Mouse (Mus musculus) megakaryocyte, embryonic 14.5 days (primary cell): ENCODE data around the gene Ppp1r36.

ENCODE experiments used
- FLI1 ChIP-seq: IDR thresholded peaks from 2 replicates; pipeline ENCODE4 v1.6.1; 2012; ENCODE audit warnings: low read length, inconsistent platforms, mixed read lengths
- GATA1 ChIP-seq: IDR thresholded peaks from 3 replicates; pipeline ENCODE4 v1.6.1; 2012; ENCODE audit warnings: mixed read lengths, low read length, inconsistent platforms, borderline replicate concordance

DNA sequence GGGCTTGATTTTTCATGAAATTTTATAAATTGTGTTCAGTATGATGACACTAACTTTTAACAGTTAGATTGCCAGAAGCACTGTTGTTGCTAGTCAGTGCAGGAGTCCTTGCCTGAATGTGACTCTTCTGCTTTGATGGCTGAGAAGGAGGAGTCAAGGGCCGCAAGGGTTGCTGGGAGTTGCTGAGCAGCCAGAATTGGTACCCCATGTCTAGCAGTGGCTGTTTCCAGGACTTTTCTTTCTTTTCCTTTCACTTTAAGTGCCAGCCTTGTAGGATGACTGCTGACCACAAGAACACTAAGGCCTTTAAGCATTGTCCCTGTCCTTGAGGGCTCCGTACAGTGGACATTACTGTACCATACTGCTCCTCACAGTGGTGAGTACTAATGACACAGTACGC, 39.6 kb upstream of the Ppp1r36 start:
- TF ChIP-seq FLI1 = no peak
- no peak for TF ChIP-seq GATA1
